Mouse (Mus musculus) adrenal gland, postnatal 14 days (tissue): ENCODE measurements around the gene Dagla. TPM values are rescaled to one million over a fixed set of nuclear protein-coding genes. Genes with fewer than 3 reads are reported as not detected.

Source experiments
- DNase-seq: peaks from one replicate; pipeline ENCODE4 v3.0.0; 2021; ENCODE audit warnings: mixed read lengths
- long read RNA-seq, 2 experiments: library from polyadenylated mRNA; stranded (forward); transcript quantifications; one replicate each; pipeline ENCODE4 v2.0.0; 2021
- total RNA-seq: library from RNA; stranded (reverse); gene quantifications from 2 replicates; pipeline ENCODE4 v1.2.3, GENCODE M21; 2021

Gene Dagla
- total RNA-seq: 5.5 and 7.4 TPM in 2 replicates
- long read RNA-seq, experiment 1, partial matches to known transcripts: 0 of 3 reads
- long read RNA-seq, experiment 1, other reads (novel, unspliced or antisense): 3 of 3 reads
- long read RNA-seq, experiment 2, partial matches to known transcripts: 1 of 3 reads
- long read RNA-seq, experiment 2, other reads (novel, unspliced or antisense): 2 of 3 reads

GRCm38 (mm10) chr19:10304810-10305544 is at the start of gene Dagla:
Gene Dagla (minus strand): TSS chr19:10304877.
- peak; percentile 90 for DNase-seq

- no peak for DNase-seq
These were observed 47.5 kb upstream of the Dagla start for GRCm38 (mm10) chr19:10352218-10352617.

- no peak for DNase-seq
These were observed 43.1 kb upstream of the Dagla start for GRCm38 (mm10) chr19:10347628-10348273.

- no peak for DNase-seq
These were observed 41.0 kb upstream of the Dagla start for GRCm38 (mm10) chr19:10345696-10346095.

GRCm38 (mm10) chr19:10343866-10344265 is 39.2 kb upstream of the Dagla start:
- no peak for DNase-seq

GRCm38 (mm10) chr19:10341817-10342439 is 37.3 kb upstream of the Dagla start:
- peak; percentile 89 for DNase-seq

GRCm38 (mm10) chr19:10341152-10341551 is 36.5 kb upstream of the Dagla start:
- peak; percentile 76 for DNase-seq

GRCm38 (mm10) chr19:10340661-10341060 is 36.0 kb upstream of the Dagla start:
- DNase-seq: no peak

- DNase-seq: no peak
These were observed 34.6 kb upstream of the Dagla start for GRCm38 (mm10) chr19:10339271-10339670.

GRCm38 (mm10) chr19:10338724-10339123 is 34.0 kb upstream of the Dagla start:
- DNase-seq: no peak

- no peak for DNase-seq
These were observed 29.8 kb upstream of the Dagla start for GRCm38 (mm10) chr19:10334467-10334866.

- DNase-seq: peak; percentile 68
These were observed 29.0 kb upstream of the Dagla start for GRCm38 (mm10) chr19:10333545-10334252.

- no peak for DNase-seq
These were observed 27.0 kb upstream of the Dagla start for GRCm38 (mm10) chr19:10331706-10332105.

- no peak for DNase-seq
These were observed 24.4 kb upstream of the Dagla start for GRCm38 (mm10) chr19:10329033-10329432.

GRCm38 (mm10) chr19:10326609-10327008 is 21.9 kb upstream of the Dagla start:
- DNase-seq: no peak

- DNase-seq: no peak
These were observed 19.2 kb upstream of the Dagla start for GRCm38 (mm10) chr19:10323860-10324259.

GRCm38 (mm10) chr19:10323362-10323837 is 18.7 kb upstream of the Dagla start:
- DNase-seq: peak; percentile 76

GRCm38 (mm10) chr19:10317795-10318194 is 13.1 kb upstream of the Dagla start:
- DNase-seq: no peak

- no peak for DNase-seq
These were observed 12.7 kb upstream of the Dagla start for GRCm38 (mm10) chr19:10317358-10317757.

GRCm38 (mm10) chr19:10316956-10317355 is 12.3 kb upstream of the Dagla start:
- no peak for DNase-seq

- peak; percentile 42 for DNase-seq
These were observed 7.4 kb upstream of the Dagla start for GRCm38 (mm10) chr19:10312072-10312471.

GRCm38 (mm10) chr19:10308990-10309389 is 4.3 kb upstream of the Dagla start:
- DNase-seq: no peak
